Mouse (Mus musculus) kidney, embryonic 14.5 days (tissue): Measurements from ENCODE around the gene Slc35b2. TPM values are rescaled to one million over a fixed set of nuclear protein-coding genes. Genes with fewer than 3 reads are reported as not detected.

Experiments
- ATAC-seq: fragments of 200-750 bp; cut with Nextera tagmentation; 2 replicates; pipeline ENCODE4 v1.8.0; 2017; ENCODE audit warnings: moderate number of reproducible peaks, mild to moderate bottlenecking, moderate TSS enrichment, moderate library complexity; ENCODE audit not compliant: low FRiP score, low TSS enrichment
- H3K27ac ChIP-seq: fragments of 300-500 bp; sonication (generic); 2 replicates; pipeline ENCODE4 v1.5.1; 2014; ENCODE audit warnings: low read depth, mild to moderate bottlenecking, low read length, moderate library complexity, mixed read lengths
- H3K27me3 ChIP-seq: fragments of 300-500 bp; sonication (generic); 2 replicates; pipeline ENCODE4 v1.6.1; 2014; ENCODE audit warnings: mild to moderate bottlenecking, low read length; ENCODE audit not compliant: control insufficient read depth, insufficient read depth
- H3K36me3 ChIP-seq: fragments of 300-500 bp; sonication (generic); 2 replicates; pipeline ENCODE4 v1.6.1; 2014; ENCODE audit warnings: low read length, mixed read lengths; ENCODE audit not compliant: control insufficient read depth, insufficient read depth
- H3K4me1 ChIP-seq: fragments of 300-500 bp; sonication (generic); 2 replicates; pipeline ENCODE4 v1.6.1; 2014; ENCODE audit warnings: low read length, mixed read lengths; ENCODE audit not compliant: control insufficient read depth, insufficient read depth
- H3K4me2 ChIP-seq: fragments of 300-500 bp; sonication (generic); replicated peaks from 2 replicates; pipeline ENCODE4 v1.6.1; 2014; ENCODE audit warnings: low read depth, mild to moderate bottlenecking, low read length
- H3K4me3 ChIP-seq: fragments of 300-500 bp; sonication (generic); 2 replicates; pipeline ENCODE4 v1.5.1; 2014; ENCODE audit warnings: mild to moderate bottlenecking, low read length
- H3K9ac ChIP-seq: fragments of 300-500 bp; sonication (generic); 2 replicates; pipeline ENCODE4 v1.6.1; 2014; ENCODE audit warnings: low read depth, mild to moderate bottlenecking, low read length, moderate library complexity
- H3K9me3 ChIP-seq: fragments of 300-500 bp; sonication (generic); 2 replicates; pipeline ENCODE4 v1.6.1; 2016; ENCODE audit warnings: low read length; ENCODE audit not compliant: control insufficient read depth
- WGBS: fragments of 180-500 bp; shearing (Covaris S2); extraction: QIAGEN DNeasy Blood & Tissue Kit; methylation state at CpG from one replicate; pipeline ENCODE4 v1.1.7; 2014; 5-methylcytosine and 5-hydroxymethylcytosine counted together
- polyA plus RNA-seq: library from polyadenylated mRNA; unstranded; fragments of >200 nt; fragmentation: Nextera tagmentation; extraction: Ambion mirVana; gene quantifications from 2 replicates; pipeline ENCODE4 v1.2.1, GENCODE M21; 2014

Slc35b2 gene
- polyA plus RNA-seq, 1 experiment from 2014 or later = 140 TPM

- Histone ChIP-seq H3K9ac (no peak overlapping the region), H3K4me3 (no peak overlapping the region), H3K27ac (no peak overlapping the region), H3K9me3 (no peaks in the 10 kb centered on the region), H3K4me2 (no peak overlapping the region), H3K36me3 (no peaks in the 10 kb centered on the region), H3K27me3 (no peaks in the 10 kb centered on the region), H3K4me1 (no peaks in the 10 kb centered on the region)
- 84% methylated on average over 15 of the region's 15 CpGs for WGBS
- no peak for ATAC-seq
Measured at GRCm38 (mm10) chr17:45606992-45607879, 43.6 kb downstream of the Slc35b2 start.

- Histone ChIP-seq H3K4me2 (no peak overlapping the region), H3K36me3 (no peaks in the 10 kb centered on the region), H3K9me3 (no peaks in the 10 kb centered on the region), H3K27me3 (no peaks in the 10 kb centered on the region), H3K9ac (no peak overlapping the region), H3K4me1 (no peaks in the 10 kb centered on the region), H3K4me3 (no peak overlapping the region), H3K27ac (no peak overlapping the region)
- WGBS = 86% methylated on average over 4 of the region's 4 CpGs
- ATAC-seq = no peak
Measured at GRCm38 (mm10) chr17:45608396-45608795, 44.7 kb downstream of the Slc35b2 start.

GRCm38 (mm10) chr17:45610144-45610866 is 46.6 kb downstream of the Slc35b2 start:
- no peaks in the 10 kb centered on the region for H3K9me3 ChIP-seq
- H3K27ac ChIP-seq = peak overlapping the region; percentile 42
- H3K4me2 ChIP-seq = no peak overlapping the region
- WGBS = 39% methylated on average over 5 of the region's 5 CpGs
- no peak overlapping the region for H3K4me3 ChIP-seq
- no peak overlapping the region for H3K9ac ChIP-seq
- H3K4me1 ChIP-seq = no peaks in the 10 kb centered on the region
- no peaks in the 10 kb centered on the region for H3K27me3 ChIP-seq
- no peak for ATAC-seq
- H3K36me3 ChIP-seq = no peaks in the 10 kb centered on the region

GRCm38 (mm10) chr17:45612008-45612407 is 48.3 kb downstream of the Slc35b2 start:
- H3K4me1 ChIP-seq = no peaks in the 10 kb centered on the region
- H3K9me3 ChIP-seq = no peaks in the 10 kb centered on the region
- ATAC-seq = no peak
- 82% methylated on average over 8 of the region's 8 CpGs for WGBS
- H3K4me2 ChIP-seq = no peak overlapping the region
- H3K4me3 ChIP-seq = no peak overlapping the region
- no peak overlapping the region for H3K9ac ChIP-seq
- H3K27ac ChIP-seq = no peak overlapping the region
- H3K36me3 ChIP-seq = no peaks in the 10 kb centered on the region
- H3K27me3 ChIP-seq = no peaks in the 10 kb centered on the region

GRCm38 (mm10) chr17:45612921-45613320 is 49.2 kb downstream of the Slc35b2 start:
- Histone ChIP-seq H3K9ac (no peak overlapping the region), H3K9me3 (no peaks in the 10 kb centered on the region), H3K27ac (no peak overlapping the region), H3K4me2 (no peak overlapping the region), H3K4me1 (no peaks in the 10 kb centered on the region), H3K27me3 (no peaks in the 10 kb centered on the region), H3K36me3 (no peaks in the 10 kb centered on the region), H3K4me3 (no peak overlapping the region)
- 86% methylated on average over 7 of the region's 7 CpGs for WGBS
- no peak for ATAC-seq

GRCm38 (mm10) chr17:45616046-45616650 is 52.5 kb downstream of the Slc35b2 start:
- ATAC-seq = no peak
- no peak overlapping the region for H3K9ac ChIP-seq
- no peaks in the 10 kb centered on the region for H3K27me3 ChIP-seq
- H3K36me3 ChIP-seq = no peaks in the 10 kb centered on the region
- H3K4me1 ChIP-seq = peaks cover 9% of the 10 kb centered on the region; the same call in 1 of the 2 replicates
- no peak overlapping the region for H3K4me2 ChIP-seq
- H3K4me3 ChIP-seq = no peak overlapping the region
- no peak overlapping the region for H3K27ac ChIP-seq
- 41% methylated on average over 4 of the region's 4 CpGs for WGBS
- H3K9me3 ChIP-seq = no peaks in the 10 kb centered on the region

- Histone ChIP-seq H3K4me3 (no peak overlapping the region), H3K27ac (no peak overlapping the region), H3K9ac (no peak overlapping the region), H3K9me3 (no peaks in the 10 kb centered on the region), H3K36me3 (no peaks in the 10 kb centered on the region), H3K4me1 (peaks cover 9% of the 10 kb centered on the region; the same call in 1 of the 2 replicates), H3K27me3 (no peaks in the 10 kb centered on the region), H3K4me2 (no peak overlapping the region)
- ATAC-seq = no peak
- WGBS = 81% methylated on average over 3 of the region's 3 CpGs
Measured at GRCm38 (mm10) chr17:45616679-45617078, 53.0 kb downstream of the Slc35b2 start.
